Mouse (Mus musculus) c-Kit-negative CD71-positive TER-119-positive erythroid progenitor cells, embryonic 14.5 days (primary cell): ENCODE measurements around the gene Ina.

Source experiments
- DNase-seq: peaks from one replicate; pipeline ENCODE4 v3.0.0-alpha.2; 2013; ENCODE audit warnings: low read depth, low spot score

The Ina gene

DNA sequence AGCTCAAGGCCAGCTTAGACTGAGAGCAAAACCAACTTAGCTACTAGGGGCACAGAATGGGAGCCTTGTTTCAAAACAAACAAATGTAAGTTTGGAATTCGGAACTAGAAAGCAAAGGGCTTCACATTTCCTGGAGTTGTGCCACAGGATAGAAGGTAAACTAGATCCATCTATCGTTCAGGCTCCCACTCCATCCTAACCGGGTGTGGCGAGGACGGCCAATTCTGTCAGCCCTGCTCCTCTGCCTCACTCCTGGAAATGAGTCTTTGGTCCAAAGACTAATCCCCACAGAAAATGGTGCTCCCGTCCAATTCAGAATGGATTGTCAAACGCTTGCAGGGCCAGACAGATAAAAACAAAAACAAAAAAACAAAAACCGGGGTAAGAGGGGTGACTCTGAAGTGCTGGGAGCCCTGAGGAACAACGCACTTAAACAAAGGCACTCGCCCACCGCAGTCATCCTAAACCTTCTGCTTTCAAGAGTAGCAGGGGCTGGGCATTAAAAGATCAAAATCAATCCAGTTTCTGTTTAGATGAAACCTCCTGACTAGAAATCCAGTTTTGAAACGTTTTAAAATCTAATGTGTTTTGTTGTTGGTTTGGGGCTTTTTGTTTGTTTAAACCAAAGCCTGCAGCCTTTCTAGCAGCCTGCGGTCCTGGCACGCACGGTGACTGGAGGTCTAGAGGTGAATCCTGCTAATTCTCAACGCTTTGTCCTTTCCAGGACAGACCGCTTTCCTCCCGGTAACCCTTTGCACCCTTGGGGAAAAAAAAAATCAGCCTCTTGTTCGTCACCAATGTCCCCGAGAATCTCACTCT, 949 bp upstream of the Ina start:
- no peak for DNase-seq

- DNase-seq = no peak
Measured at GRCm38 (mm10) chr19:47014159-47014446, 395 bp upstream of the Ina start.

GRCm38 (mm10) chr19:47015396-47015795, 898 bp downstream of the Ina start:
- DNase-seq = no peak

DNA sequence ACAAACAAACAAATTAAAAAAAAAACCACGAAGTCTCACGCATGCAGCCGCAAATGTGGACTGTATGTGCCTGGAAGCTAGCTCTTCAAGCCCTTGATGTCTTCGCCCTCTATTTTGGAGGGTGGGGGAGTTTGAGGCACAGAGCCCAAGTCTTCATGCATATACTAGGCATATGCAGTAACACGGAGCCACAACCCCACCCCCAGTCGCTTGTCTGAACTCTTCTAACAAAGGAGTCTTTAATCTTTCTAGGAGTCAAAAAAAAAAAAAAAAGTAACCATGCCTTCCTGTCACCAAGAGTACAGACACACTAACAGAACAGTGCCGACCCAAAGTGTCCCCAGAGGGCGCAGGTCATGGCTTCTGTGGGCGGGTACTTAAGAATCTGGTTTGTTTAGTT, 1.5 kb downstream of the Ina start:
- DNase-seq = no peak

DNA sequence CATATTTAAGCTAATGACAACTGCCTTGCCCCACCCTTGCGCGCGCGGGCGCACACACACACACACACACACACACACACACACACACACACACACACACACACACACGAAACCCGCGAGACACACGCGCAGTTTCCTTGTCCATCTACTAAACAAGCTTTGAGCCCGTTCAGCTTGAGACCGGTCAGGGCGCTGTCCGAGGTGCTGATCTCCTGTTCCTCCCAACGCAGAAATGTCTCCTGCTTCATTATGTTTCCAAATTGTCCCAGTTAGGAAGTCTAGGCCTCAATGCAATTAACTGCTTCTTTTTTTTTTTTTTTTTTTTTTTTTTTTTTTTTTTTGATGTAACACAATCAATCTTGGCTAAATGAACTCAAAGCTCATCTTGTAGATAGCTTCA, 2.0 kb downstream of the Ina start:
- DNase-seq = no peak

DNA sequence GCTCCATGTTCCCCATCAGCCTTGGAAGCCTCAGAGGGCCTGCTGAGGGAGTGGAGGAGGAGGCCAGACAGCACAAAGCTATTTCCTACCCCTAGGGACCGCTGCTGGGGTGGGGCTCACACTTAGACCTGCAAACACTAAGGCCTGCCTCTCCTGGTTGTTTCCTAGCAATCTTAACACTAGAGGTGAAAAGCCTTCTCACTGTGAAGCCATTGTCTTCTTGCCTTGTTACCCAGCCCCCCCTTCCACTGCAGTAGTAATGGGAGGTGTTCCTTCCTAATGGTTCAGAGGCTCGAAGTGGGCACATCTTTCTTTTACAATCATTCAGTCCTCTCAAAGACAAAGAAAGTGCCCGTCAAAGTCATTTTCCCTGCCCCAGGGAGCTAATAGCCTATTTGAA, 3.3 kb downstream of the Ina start:
- DNase-seq = no peak

DNA sequence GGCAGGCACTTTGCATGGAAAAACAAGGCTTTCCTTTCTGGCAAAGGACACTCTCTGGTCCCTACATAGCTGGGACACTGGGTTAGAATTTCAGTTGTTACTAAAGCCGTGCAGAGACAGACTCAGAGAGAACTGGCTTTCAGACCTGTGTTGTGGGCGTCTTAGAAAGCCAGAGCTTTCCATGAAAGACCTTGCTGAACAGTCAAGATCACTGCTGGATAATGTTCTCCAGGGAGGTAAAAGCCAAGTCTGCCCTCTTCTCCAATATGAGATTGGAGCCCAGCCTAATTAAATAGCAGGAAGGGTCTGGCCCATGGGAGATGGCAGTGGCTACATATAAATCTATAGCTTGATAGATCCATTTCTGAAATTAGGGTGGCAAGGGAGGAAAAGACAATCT, 3.8 kb downstream of the Ina start:
- no peak for DNase-seq

DNA sequence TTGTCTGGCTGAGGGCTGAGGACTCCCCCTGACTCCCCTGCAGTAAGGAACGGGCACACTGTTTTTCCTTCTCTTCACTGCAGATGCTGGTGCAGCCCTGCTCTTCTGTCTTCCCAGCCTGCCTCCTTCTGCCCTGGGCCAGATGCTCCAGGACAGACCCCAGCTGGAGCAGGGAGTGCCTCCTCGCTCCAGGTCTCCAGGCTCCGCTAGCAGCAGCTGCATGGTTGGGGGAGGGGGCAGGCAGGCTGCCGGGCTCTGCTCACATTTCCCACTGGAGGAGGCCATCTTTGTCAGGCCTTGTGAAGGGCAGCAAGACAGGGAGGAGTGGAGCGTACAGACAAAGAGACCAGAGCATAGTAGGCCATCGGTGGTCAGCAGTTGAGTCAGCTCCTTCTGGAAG, 4.8 kb downstream of the Ina start:
- DNase-seq = no peak

- no peak for DNase-seq
Measured at GRCm38 (mm10) chr19:47022709-47023108, 8.2 kb downstream of the Ina start.

DNA sequence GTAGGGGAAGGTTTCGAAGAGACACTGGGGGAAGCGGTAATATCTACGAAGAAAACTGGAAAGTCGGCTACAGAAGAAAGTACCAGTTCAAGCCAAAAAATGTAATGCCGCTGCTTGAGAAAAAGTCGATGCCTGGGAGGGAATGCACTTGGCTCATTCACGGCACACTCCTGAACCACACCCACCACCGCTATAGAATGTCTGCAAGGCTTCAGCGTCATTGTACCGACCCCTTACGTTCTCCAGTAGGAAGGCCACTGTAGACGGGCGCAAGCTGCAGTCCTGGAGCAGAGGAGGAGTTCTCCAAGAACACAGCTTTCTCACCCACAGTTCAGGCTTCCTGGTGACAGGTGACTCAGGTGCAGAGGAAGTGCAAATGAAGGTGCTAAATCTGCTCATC, 9.0 kb downstream of the Ina start:
- no peak for DNase-seq

DNA sequence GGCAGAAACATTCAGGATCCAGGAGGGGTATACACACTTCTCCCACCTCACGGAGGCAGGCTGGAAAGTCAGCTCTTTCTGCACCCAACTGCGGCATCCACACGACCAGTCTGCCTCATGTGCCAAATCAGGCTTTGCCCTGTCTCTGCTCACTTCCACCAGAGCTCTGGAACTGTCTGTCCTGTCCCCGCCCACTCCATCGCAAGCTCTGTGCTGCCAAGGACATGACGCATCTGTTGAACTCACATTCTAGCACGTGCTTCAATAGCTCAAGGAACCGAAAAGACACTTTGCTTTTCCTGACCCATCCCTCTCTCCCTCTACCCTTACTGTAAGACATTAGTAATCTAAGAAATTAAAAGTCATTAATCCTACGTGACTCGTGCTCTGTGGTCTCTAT, 10.5 kb downstream of the Ina start:
- DNase-seq = no peak

DNA sequence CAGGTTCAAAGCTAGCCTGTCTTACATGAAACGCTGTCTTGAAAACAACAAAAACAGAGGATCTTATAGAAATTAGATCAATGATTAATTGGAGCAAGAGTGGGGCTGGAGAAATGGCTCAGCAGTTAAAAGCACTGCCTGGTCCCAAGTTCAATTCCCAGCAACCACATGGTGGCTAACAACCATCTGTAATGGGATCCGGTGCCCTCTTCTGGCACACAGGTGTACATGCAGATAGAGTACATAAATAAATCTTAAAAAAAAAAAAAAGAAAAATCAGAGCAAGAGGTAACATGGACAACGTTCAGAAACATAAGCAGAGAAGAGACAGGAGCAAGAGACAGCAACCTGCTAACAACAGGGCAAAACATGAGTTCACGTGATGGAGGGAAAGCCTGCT, 12.0 kb downstream of the Ina start:
- no peak for DNase-seq

- DNase-seq = no peak
Measured at GRCm38 (mm10) chr19:47029796-47030195, 15.3 kb downstream of the Ina start.

GRCm38 (mm10) chr19:47031770-47032169, 17.3 kb downstream of the Ina start:
- no peak for DNase-seq

GRCm38 (mm10) chr19:47034916-47035315, 20.4 kb downstream of the Ina start:
- DNase-seq = no peak

GRCm38 (mm10) chr19:47036596-47036995, 22.1 kb downstream of the Ina start:
- DNase-seq = no peak

- DNase-seq = no peak
Measured at GRCm38 (mm10) chr19:47040720-47041473, 26.4 kb downstream of the Ina start.

DNA sequence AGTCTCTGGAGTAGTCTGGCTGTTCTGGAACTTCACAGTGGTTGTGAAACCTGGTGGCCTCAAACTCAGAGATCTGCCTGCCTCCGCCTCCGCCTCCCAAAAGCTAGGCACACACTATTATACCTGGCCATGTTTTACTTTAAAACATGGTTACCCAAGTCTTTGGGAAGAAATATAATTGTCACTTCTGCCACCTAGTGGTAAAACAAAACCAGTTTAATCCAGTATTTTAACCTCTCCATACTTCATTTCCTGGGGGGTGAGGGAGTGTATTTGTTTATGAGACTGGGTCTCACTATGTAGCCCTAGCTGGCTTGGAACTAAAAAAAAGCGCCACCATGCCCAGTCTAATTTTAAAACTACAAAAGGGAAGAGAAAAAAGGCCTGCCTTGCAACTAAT, 29.1 kb downstream of the Ina start:
- DNase-seq = no peak

- no peak for DNase-seq
Measured at GRCm38 (mm10) chr19:47046343-47046742, 31.8 kb downstream of the Ina start.

DNA sequence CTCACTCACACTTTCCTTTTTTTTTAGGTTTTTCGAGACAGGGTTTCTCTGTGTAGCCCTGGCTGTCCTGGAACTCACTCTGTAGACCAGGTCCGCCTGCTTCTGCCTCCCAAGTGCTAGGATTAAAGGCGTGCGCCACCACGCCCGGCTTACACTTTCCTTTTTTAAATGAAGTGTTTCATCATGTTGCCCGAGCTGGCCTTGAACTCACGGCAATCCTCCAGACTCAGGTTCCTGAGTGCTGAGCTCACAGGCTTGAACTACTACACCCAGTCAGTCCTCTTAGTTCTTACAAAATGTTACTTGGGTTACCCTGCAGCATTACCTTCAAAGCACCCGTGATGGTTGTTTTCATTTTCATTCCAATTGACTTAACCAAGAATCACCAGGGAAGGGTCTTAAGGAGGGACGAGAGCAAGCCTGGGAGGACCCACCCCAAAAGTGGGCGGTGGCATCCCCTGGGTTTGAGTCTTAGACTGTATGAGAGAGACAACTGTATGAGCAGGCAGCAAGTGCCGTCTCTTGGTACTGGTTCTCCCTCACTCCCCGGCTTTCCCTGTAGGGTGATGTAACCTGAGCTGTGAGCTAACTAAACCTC, 32.8 kb downstream of the Ina start:
- no peak for DNase-seq

DNA sequence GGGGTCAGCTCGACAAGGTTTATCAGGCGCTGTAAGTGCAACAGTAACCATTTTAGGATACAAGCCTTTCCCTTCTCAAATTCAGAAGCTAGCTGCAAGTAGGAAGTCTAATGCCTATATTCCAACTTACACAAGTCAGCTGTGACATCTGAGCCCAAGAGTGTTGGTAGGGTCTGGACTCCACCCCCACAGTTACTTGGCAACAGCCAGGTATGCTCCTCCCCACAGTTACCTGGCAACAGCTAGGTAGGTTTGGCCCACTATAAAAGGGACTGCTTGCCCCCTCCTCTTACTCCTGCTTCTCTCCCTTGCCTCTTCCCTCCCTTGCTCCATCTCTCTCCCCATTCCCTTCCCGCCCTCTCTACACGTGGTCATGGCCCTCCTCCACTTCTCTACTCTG, 34.6 kb downstream of the Ina start:
- no peak for DNase-seq

DNA sequence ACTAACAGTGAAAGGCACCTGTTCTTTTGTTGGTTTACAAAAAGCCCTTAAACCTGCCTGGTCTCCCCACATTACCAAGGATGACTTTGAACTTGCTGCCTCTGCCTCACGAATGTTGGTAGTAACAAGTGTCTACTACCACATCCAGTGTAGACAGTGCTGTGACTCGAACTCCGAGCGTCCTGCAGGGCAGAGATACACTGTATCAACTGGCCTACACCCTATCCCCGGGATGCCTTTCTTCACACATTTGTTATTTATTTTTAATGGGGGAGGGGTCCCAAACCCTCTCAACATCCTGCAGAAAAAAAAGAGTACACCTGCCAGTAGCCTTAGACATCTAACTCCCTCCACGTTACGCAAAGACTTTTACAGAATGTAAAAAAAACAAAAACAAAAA, 35.3 kb downstream of the Ina start:
- no peak for DNase-seq
